Mouse (Mus musculus) CD8-positive naive resting alpha-beta T cell, adult 57 days (primary cell): Measurements from ENCODE around the gene Chst3. TPM values are rescaled to one million over a fixed set of nuclear protein-coding genes. Genes with fewer than 3 reads are reported as not detected.

Experiments
- total RNA-seq: library from RNA; stranded (reverse); gene quantifications from one replicate; pipeline ENCODE4 v1.2.4, GENCODE M21; 2023

Chst3 gene
- 9.6 TPM for total RNA-seq

DNA sequence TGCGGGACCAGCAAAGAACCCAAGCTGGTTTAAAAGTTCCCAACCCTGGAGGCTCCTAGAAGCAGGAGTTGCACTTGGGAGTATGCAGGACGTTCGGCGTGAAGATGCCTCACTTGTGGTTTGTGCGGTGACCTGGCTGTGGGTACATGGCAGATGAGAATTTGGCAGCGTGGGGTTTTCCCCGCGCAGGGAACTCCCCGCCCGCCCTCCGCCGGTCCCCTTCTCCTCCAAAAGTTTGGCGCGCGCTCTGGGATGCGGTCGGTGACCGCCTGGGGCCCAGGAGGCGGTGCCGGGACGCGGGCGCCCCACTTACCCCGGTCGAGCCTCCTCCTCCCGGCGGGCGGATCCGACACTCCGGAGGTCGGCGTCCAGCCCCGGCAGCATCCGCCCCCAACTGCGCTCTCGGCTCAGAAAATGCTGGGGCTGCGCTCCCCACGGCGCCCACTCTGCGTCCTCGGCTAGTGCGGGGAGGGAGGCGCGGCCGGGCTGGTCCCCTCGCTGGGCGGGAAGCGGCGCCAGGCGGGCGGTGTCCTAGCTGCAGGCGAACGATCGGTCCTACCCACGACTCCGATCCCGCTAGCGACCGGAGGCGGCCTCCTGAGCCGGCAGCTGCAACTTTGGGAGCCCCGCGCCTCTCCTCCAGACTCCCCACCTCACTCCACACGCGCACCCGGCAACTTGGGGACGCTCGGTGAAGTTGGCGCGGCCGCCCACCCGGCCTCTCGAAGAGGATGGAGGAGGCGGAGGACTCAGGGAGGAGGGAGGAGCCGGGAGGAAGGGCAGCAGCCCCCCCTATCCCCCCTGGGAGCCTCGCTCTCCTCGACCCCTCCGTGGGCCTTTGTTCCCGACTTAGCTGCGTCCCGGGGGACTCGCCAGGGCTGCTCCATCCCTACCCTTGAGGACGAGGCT, at the start of gene Chst3:
Gene Chst3 (minus strand): TSS at position 670 of the 909 bp plus-strand sequence.

Other genes with a start within 250 kb of the Chst3 start
- 27.0 TPM for gene Ascc1, start 216.5 kb downstream of the Chst3 start, total RNA-seq
- 48.9 TPM for gene Anapc16, start 216.1 kb downstream of the Chst3 start, total RNA-seq
- gene Spock2, start 113.0 kb downstream of the Chst3 start, total RNA-seq, result 4.7 TPM
- 395 TPM for gene Psap, start 58.4 kb upstream of the Chst3 start, total RNA-seq
- 384 TPM for gene Vsir, start 127.6 kb upstream of the Chst3 start, total RNA-seq
- gene Gm17455, start 180.5 kb upstream of the Chst3 start, total RNA-seq, result 3.3 TPM